Mouse (Mus musculus): ENCODE results near the gene Awat1. TPM values are rescaled to one million over a fixed set of nuclear protein-coding genes. Genes with fewer than 3 reads are reported as not detected.
A peak's percentile ranks its signal among the peaks of the same experiment; 100 is the strongest.

Gene Awat1
- total RNA-seq (2014; fragmentation: Nextera tagmentation) = not detected in 2 replicates
- total RNA-seq (2017) = 0.12 TPM in 1 of 2 replicates, not detected in the other
- polyA plus RNA-seq (2012) = not detected in 2 replicates

DNA sequence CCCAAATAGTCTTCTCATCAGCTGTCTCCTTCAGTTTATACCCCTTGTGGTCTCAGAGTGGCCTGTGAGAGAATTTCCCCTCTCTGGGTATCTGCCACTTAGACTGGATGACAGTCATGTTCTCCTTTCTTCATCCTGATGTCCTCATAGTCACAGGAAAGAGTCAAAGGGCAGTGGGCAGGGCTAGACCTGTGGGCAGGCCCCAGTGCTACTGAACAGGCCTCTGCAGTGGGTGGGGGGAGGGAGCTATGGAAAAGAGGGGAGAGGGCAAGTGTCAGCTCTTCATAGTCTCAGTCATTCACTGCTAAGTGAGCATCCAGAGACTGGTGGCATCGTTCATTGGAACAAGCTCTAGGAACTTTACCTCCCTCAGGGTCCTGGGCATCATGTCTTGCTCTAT is at the start of gene Awat1:
Gene Awat1 (plus strand): TSS at position 301 of the 400 bp plus-strand sequence.
- no peaks in the 10 kb centered on the region for H3K27me3 ChIP-seq (ENCODE audit: insufficient read depth, low read length)
- H3K4me1 ChIP-seq (ENCODE audit: insufficient read depth, low read depth, low read length) = no peaks in the 10 kb centered on the region
- H3K36me3 ChIP-seq (replicated peaks) = no peaks in the 10 kb centered on the region
- no peak for DNase-seq (ENCODE audit: low spot score)
- no peaks in the 10 kb centered on the region for H3K9me3 ChIP-seq (replicated peaks)
- no peak within 1 kb of the TSS for H3K4me3 ChIP-seq (ENCODE audit: low read depth, low read length)
- ATAC-seq (ENCODE audit: extremely low read depth, insufficient number of reproducible peaks, low FRiP score, poor library complexity, severe bottlenecking) = no peak
- TF ChIP-seq POLR2AphosphoS5 (IDR thresholded peaks at IDR 0.05; ENCODE audit: insufficient replicate concordance, low read depth, low read length) = no peak
- no peak for TF ChIP-seq GATA1 (IDR thresholded peaks at IDR 0.05; ENCODE audit: borderline replicate concordance, low read length)
- no peak for TF ChIP-seq CTCF (IDR thresholded peaks at IDR 0.05; ENCODE audit: low read depth, low read length)
- no peak for TF ChIP-seq TAL1 (conservative IDR thresholded peaks at IDR 0.05; ENCODE audit: low read depth, low read length)
- no peak for TF ChIP-seq GATA2 (IDR thresholded peaks at IDR 0.05; ENCODE audit: borderline replicate concordance, low read depth, low read length)

DNA sequence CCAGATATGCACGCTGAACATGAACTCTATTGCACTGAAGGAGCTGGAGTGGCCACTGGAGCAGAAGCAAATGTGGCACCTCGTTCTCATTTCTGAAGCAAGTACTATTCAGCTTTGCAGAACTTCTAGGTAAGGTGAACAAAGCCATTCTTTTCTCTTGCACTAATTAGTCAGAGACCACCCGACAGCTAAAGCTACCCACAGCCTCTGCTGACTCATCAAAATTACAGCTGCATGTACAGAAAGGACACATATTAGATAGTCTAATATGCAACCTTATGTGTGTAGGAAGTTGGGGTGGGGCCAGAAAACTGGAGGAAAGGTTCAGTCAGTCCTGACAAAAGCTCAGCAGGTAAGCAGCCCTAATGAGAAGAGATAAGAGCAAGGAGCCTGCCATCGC is 47.6 kb upstream of the Awat1 start, which contains the start of gene Dgat2l6:
Gene Dgat2l6 (plus strand): TSS at position 368 of the 400 bp plus-strand sequence.
- TF ChIP-seq GATA2 (IDR thresholded peaks at IDR 0.05; ENCODE audit: borderline replicate concordance, low read depth, low read length) (no peak), TAL1 (conservative IDR thresholded peaks at IDR 0.05; ENCODE audit: low read depth, low read length) (no peak), POLR2AphosphoS5 (IDR thresholded peaks at IDR 0.05; ENCODE audit: insufficient replicate concordance, low read depth, low read length) (no peak), CTCF (IDR thresholded peaks at IDR 0.05; ENCODE audit: low read depth, low read length) (no peak), GATA1 (IDR thresholded peaks at IDR 0.05; ENCODE audit: borderline replicate concordance, low read length) (no peak)

GRCm38 (mm10) chrX:100556026-100556425 is 16.0 kb upstream of the Awat1 start:
- ATAC-seq (ENCODE audit: extremely low read depth, insufficient number of reproducible peaks, low FRiP score, poor library complexity, severe bottlenecking) (no peak), DNase-seq (ENCODE audit: low spot score) (no peak)
- Histone ChIP-seq H3K36me3 (replicated peaks) (no peaks in the 10 kb centered on the region), H3K27me3 (ENCODE audit: insufficient read depth, low read length) (peaks cover 5% of the 10 kb centered on the region), H3K9me3 (replicated peaks) (no peaks in the 10 kb centered on the region), H3K4me3 (ENCODE audit: low read depth, low read length) (no peak overlapping the region), H3K4me1 (ENCODE audit: insufficient read depth, low read depth, low read length) (no peaks in the 10 kb centered on the region)
- TF ChIP-seq CTCF (IDR thresholded peaks at IDR 0.05; ENCODE audit: low read depth, low read length) (no peak), GATA2 (IDR thresholded peaks at IDR 0.05; ENCODE audit: borderline replicate concordance, low read depth, low read length) (no peak), POLR2AphosphoS5 (IDR thresholded peaks at IDR 0.05; ENCODE audit: insufficient replicate concordance, low read depth, low read length) (no peak), GATA1 (IDR thresholded peaks at IDR 0.05; ENCODE audit: borderline replicate concordance, low read length) (no peak), TAL1 (conservative IDR thresholded peaks at IDR 0.05; ENCODE audit: low read depth, low read length) (no peak)

More for the DNA sequence above, 47.6 kb upstream of the Awat1 start, which contains the start of gene Dgat2l6:
- Histone ChIP-seq H3K4me3 (ENCODE audit: low read depth, low read length) (no peak within 1 kb of the TSS), H3K27me3 (ENCODE audit: insufficient read depth, low read length) (no peaks in the 10 kb centered on the region), H3K9me3 (replicated peaks) (no peaks in the 10 kb centered on the region), H3K4me1 (ENCODE audit: insufficient read depth, low read depth, low read length) (no peaks in the 10 kb centered on the region), H3K36me3 (replicated peaks) (no peaks in the 10 kb centered on the region)
- DNase-seq (ENCODE audit: low spot score) (no peak), ATAC-seq (ENCODE audit: extremely low read depth, insufficient number of reproducible peaks, low FRiP score, poor library complexity, severe bottlenecking) (no peak)

DNA sequence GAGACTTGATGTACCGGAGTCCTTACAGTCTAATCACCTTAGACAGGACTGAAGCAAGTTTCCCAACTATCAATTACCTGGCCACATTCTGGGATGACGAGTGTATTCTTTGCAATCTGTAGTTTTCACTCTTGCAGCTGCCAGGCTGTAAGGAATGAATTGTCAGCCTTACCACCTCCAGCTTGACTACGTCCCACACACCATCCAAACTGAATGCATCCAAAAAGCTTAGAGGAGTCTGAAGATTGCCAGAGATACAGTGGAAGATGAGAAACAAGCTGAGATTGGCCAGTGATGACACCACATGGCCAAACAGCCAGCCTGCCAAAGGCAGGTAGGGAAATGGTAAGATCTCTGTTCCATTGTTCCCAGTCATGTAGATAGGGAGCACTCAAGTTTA is 6.4 kb upstream of the Awat1 start:
- H3K36me3 ChIP-seq (replicated peaks) = no peaks in the 10 kb centered on the region
- no peak overlapping the region for H3K4me3 ChIP-seq (ENCODE audit: low read depth, low read length)
- TF ChIP-seq GATA2 (IDR thresholded peaks at IDR 0.05; ENCODE audit: borderline replicate concordance, low read depth, low read length) = no peak
- TF ChIP-seq POLR2AphosphoS5 (IDR thresholded peaks at IDR 0.05; ENCODE audit: insufficient replicate concordance, low read depth, low read length) = no peak
- TF ChIP-seq CTCF (IDR thresholded peaks at IDR 0.05; ENCODE audit: low read depth, low read length) = no peak
- TF ChIP-seq GATA1 (IDR thresholded peaks at IDR 0.05; ENCODE audit: borderline replicate concordance, low read length) = no peak
- TF ChIP-seq TAL1 (conservative IDR thresholded peaks at IDR 0.05; ENCODE audit: low read depth, low read length) = no peak
- H3K9me3 ChIP-seq (replicated peaks) = no peaks in the 10 kb centered on the region
- no peaks in the 10 kb centered on the region for H3K27me3 ChIP-seq (ENCODE audit: insufficient read depth, low read length)
- ATAC-seq (ENCODE audit: extremely low read depth, insufficient number of reproducible peaks, low FRiP score, poor library complexity, severe bottlenecking) (no peak), DNase-seq (ENCODE audit: low spot score) (no peak)
- H3K4me1 ChIP-seq (ENCODE audit: insufficient read depth, low read depth, low read length) = no peaks in the 10 kb centered on the region

- TF ChIP-seq TAL1 (conservative IDR thresholded peaks at IDR 0.05; ENCODE audit: low read depth, low read length) (no peak), GATA1 (IDR thresholded peaks at IDR 0.05; ENCODE audit: borderline replicate concordance, low read length) (no peak), POLR2AphosphoS5 (IDR thresholded peaks at IDR 0.05; ENCODE audit: insufficient replicate concordance, low read depth, low read length) (no peak), CTCF (IDR thresholded peaks at IDR 0.05; ENCODE audit: low read depth, low read length) (no peak), GATA2 (IDR thresholded peaks at IDR 0.05; ENCODE audit: borderline replicate concordance, low read depth, low read length) (no peak)
- peaks cover 8% of the 10 kb centered on the region; the same call in 1 of the 2 replicates for H3K27me3 ChIP-seq (ENCODE audit: insufficient read depth, low read length)
- no peaks in the 10 kb centered on the region for H3K36me3 ChIP-seq (replicated peaks)
- H3K4me1 ChIP-seq (ENCODE audit: insufficient read depth, low read depth, low read length) = no peaks in the 10 kb centered on the region
- H3K9me3 ChIP-seq (replicated peaks) = no peaks in the 10 kb centered on the region
- DNase-seq (ENCODE audit: low spot score) = no peak
- no peak within 1 kb of the TSS for H3K4me3 ChIP-seq (ENCODE audit: low read depth, low read length)
- no peak for ATAC-seq (ENCODE audit: extremely low read depth, insufficient number of reproducible peaks, low FRiP score, poor library complexity, severe bottlenecking)
These were observed 22.7 kb downstream of the Awat1 start, which contains the start of gene P2ry4 for GRCm38 (mm10) chrX:100594791-100595190. Gene P2ry4, minus strand, starts transcription at chrX:100594869.

DNA sequence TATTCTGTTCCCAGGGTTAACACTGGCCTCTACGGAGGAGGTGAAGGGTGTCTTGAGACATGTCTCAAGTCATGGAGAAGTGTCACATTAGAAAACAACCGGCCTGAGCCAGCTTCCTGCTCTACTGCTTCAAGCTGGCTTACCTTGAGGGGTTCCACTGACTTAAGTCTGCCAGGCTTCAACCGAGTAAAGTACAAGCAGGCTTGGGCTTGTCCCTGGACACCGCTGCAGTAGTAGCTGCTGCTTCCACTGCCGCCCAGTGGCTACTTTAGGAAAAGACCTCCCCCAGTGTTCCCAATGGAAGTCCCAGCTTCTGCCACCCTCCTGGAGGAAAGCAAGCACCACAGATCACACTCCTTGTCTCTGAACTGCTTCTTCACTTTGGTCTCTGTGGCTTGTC is 25.4 kb downstream of the Awat1 start:
- H3K4me1 ChIP-seq (ENCODE audit: insufficient read depth, low read depth, low read length) = no peaks in the 10 kb centered on the region
- ATAC-seq (ENCODE audit: extremely low read depth, insufficient number of reproducible peaks, low FRiP score, poor library complexity, severe bottlenecking) (no peak), DNase-seq (ENCODE audit: low spot score) (peak; percentile 1)
- no peak overlapping the region for H3K4me3 ChIP-seq (ENCODE audit: low read depth, low read length)
- H3K27me3 ChIP-seq (ENCODE audit: insufficient read depth, low read length) = peaks cover 8% of the 10 kb centered on the region; the same call in 1 of the 2 replicates
- H3K36me3 ChIP-seq (replicated peaks) = no peaks in the 10 kb centered on the region
- no peaks in the 10 kb centered on the region for H3K9me3 ChIP-seq (replicated peaks)
- no peak for TF ChIP-seq TAL1 (conservative IDR thresholded peaks at IDR 0.05; ENCODE audit: low read depth, low read length)
- TF ChIP-seq GATA2 (IDR thresholded peaks at IDR 0.05; ENCODE audit: borderline replicate concordance, low read depth, low read length) = no peak
- no peak for TF ChIP-seq GATA1 (IDR thresholded peaks at IDR 0.05; ENCODE audit: borderline replicate concordance, low read length)
- no peak for TF ChIP-seq POLR2AphosphoS5 (IDR thresholded peaks at IDR 0.05; ENCODE audit: insufficient replicate concordance, low read depth, low read length)
- no peak for TF ChIP-seq CTCF (IDR thresholded peaks at IDR 0.05; ENCODE audit: low read depth, low read length)

Measured in G1E (cell line).